Mouse (Mus musculus): ENCODE data around the gene Slc47a2. TPM values are rescaled to one million over a fixed set of nuclear protein-coding genes. Genes with fewer than 3 reads are reported as not detected.

Slc47a2 gene
- polyA plus RNA-seq, 1 experiment from 2014 or later: 0.10 TPM

DNA sequence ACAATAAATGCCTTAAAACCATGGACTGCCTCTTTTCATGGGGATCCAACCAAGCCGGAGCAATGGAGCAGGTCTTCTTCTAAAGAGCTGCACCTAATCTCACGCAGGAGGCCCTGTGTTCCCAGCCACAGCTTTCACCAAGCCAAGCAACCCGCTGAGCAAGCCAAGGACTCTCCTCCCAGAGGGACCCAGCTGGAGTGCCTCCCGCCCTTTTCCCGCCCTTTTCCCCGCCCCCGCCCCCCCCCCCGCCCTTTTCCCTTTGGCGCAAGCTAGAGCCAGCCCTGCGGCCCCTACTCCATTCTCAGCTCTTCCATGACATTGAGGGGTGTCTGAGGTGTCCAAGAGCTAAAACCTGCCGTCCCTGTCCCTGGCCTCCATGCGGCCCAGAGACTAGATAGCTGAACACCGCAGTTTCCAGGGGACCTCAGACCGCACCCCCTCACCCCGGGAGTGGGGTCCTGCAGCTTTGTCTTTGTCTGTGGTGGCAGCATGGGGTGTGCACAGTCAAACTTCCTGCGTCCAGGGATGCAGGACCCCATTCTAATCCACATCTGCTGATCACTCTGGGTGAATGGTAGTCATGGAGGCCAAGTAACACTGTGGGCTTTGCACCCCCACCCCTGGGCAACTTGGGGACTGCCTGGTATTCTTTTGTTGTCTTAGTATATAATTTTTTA, 41.8 kb downstream of the Slc47a2 start:
- Histone ChIP-seq H3K4me1 (replicated peaks) (peaks cover 15% of the 10 kb centered on the region), H3K27ac (0 out of 2 replicates have a peak overlapping the region, but pooled peaks have one; percentile 16), H3K36me3 (no peaks in the 10 kb centered on the region), H3K9ac (no peak overlapping the region), H3K27me3 (no peaks in the 10 kb centered on the region), H3K9me3 (replicated peaks) (no peaks in the 10 kb centered on the region), H3K4me2 (peak overlapping the region; percentile 52), H3K4me3 (peak overlapping the region; percentile 12; the same call in 1 of the 2 replicates)
- ATAC-seq (replicated peaks; ENCODE audit: insufficient number of reproducible peaks, insufficient read depth, low FRiP score, low read depth): peak; percentile 74; the same call in 1 of the 2 replicates
- 17% methylated on average over 12 of the region's 16 CpGs for WGBS

- Histone ChIP-seq H3K4me3 (no peak overlapping the region), H3K27me3 (no peaks in the 10 kb centered on the region), H3K9me3 (replicated peaks) (no peaks in the 10 kb centered on the region), H3K9ac (no peak overlapping the region), H3K4me2 (peak overlapping the region; percentile 52), H3K36me3 (no peaks in the 10 kb centered on the region), H3K27ac (no peak overlapping the region), H3K4me1 (replicated peaks) (peaks cover 15% of the 10 kb centered on the region)
- ATAC-seq (replicated peaks; ENCODE audit: insufficient number of reproducible peaks, insufficient read depth, low FRiP score, low read depth): no peak; the same call in 1 of the 2 replicates
- 45% methylated on average over 3 of the region's 3 CpGs for WGBS
Measured at GRCm38 (mm10) chr11:61300205-61300604, 42.5 kb downstream of the Slc47a2 start.

DNA sequence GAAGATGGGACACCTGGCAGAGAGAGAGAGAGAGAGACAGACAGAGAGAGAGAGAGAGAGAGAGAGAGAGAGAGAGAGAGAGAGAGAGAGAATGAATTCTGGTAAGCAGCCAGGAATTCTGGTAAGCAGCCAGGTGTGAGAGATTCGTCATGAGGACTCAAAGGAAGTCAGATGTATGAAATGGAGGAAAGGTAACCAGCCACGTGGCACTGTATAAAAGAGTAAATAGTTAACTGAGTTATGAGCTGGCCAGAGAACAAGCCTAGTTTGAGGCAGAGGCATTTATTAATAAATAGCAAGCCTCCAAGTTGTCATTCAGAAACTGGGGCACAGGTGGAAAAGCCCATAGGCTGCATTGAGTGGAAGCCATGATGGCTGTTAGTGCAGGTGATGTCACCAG, 44.8 kb downstream of the Slc47a2 start:
- Histone ChIP-seq H3K27ac (no peak overlapping the region), H3K4me2 (no peak overlapping the region), H3K27me3 (no peaks in the 10 kb centered on the region), H3K9me3 (replicated peaks) (no peaks in the 10 kb centered on the region), H3K9ac (no peak overlapping the region), H3K4me1 (replicated peaks) (peaks cover 15% of the 10 kb centered on the region), H3K36me3 (no peaks in the 10 kb centered on the region), H3K4me3 (no peak overlapping the region)
- WGBS: 75% methylated on average over 2 of the region's 2 CpGs
- no peak for ATAC-seq (replicated peaks; ENCODE audit: insufficient number of reproducible peaks, insufficient read depth, low FRiP score, low read depth)

DNA sequence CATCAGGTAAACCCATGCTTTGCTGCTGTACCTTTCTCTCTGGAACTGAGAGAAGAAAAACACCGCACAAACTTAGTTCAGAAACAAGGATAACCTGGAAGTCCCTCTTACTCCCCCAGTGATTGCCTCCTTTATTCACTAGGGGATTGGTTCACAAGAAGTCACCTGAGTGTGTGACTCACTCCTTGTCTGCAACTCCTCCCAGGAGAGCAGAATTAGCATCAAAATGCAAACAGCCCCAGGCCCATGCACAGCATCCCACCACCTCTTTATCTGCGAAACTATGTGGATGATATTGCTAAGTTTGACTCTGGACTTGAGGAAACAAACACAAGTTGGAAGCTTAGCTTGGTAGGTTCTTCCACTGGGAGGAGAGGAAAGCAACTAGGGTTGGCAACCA, 45.3 kb downstream of the Slc47a2 start:
- Histone ChIP-seq H3K4me3 (no peak overlapping the region), H3K27me3 (no peaks in the 10 kb centered on the region), H3K27ac (no peak overlapping the region), H3K36me3 (no peaks in the 10 kb centered on the region), H3K9ac (no peak overlapping the region), H3K4me1 (replicated peaks) (peaks cover 15% of the 10 kb centered on the region), H3K4me2 (no peak overlapping the region), H3K9me3 (replicated peaks) (no peaks in the 10 kb centered on the region)
- 86% methylated on average over 2 of the region's 2 CpGs for WGBS
- ATAC-seq (replicated peaks; ENCODE audit: insufficient number of reproducible peaks, insufficient read depth, low FRiP score, low read depth): no peak

DNA sequence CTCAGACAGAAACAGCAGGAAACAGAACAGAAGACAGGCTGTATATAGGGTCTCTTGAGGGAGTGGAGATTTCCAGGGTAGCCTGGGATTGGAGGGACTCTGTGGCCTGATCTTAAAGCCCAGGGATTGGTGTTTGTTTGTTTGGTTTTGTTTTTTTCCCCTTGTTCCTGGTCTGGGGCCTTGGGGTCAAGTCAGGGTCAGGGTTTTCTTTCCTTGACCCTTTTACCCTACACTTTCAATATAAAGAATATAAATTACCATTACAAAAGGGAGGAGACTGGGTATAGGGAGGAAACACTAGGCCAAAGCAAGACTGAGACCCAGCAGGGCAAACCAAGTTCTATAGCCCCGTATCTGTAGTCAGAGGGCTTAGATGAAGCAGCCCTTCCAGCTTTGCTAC, 46.1 kb downstream of the Slc47a2 start:
- Histone ChIP-seq H3K27ac (no peak overlapping the region), H3K4me3 (no peak overlapping the region), H3K36me3 (no peaks in the 10 kb centered on the region), H3K27me3 (no peaks in the 10 kb centered on the region), H3K4me2 (no peak overlapping the region), H3K9ac (no peak overlapping the region), H3K9me3 (replicated peaks) (no peaks in the 10 kb centered on the region), H3K4me1 (replicated peaks) (peaks cover 15% of the 10 kb centered on the region)
- 91% methylated on average over 1 of the region's 1 CpGs for WGBS
- ATAC-seq (replicated peaks; ENCODE audit: insufficient number of reproducible peaks, insufficient read depth, low FRiP score, low read depth): no peak

DNA sequence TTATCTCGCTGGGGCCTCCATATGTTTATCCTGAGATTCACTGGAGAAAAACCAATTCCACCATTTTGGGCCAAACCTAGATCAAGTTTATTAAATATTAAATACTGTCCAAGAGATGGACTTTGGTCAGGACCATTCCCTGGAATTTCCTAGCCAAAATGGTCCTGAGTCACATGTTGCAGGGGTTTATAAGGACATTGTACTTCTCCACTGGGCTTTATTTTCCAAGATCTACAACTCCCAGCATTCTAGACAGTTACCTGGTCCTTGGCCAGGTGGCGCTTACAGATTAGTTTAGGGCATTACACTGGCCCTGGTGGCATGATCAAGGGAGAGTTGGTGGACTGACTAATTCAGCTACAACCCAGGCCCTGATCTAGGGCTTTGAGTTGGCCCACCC, 47.1 kb downstream of the Slc47a2 start:
- ATAC-seq (replicated peaks; ENCODE audit: insufficient number of reproducible peaks, insufficient read depth, low FRiP score, low read depth): no peak
- Histone ChIP-seq H3K27ac (no peak overlapping the region), H3K9me3 (replicated peaks) (no peaks in the 10 kb centered on the region), H3K4me1 (replicated peaks) (peaks cover 9% of the 10 kb centered on the region), H3K9ac (no peak overlapping the region), H3K4me2 (no peak overlapping the region), H3K4me3 (no peak overlapping the region), H3K27me3 (no peaks in the 10 kb centered on the region), H3K36me3 (no peaks in the 10 kb centered on the region)
- 83% methylated on average over 2 of the region's 2 CpGs for WGBS

DNA sequence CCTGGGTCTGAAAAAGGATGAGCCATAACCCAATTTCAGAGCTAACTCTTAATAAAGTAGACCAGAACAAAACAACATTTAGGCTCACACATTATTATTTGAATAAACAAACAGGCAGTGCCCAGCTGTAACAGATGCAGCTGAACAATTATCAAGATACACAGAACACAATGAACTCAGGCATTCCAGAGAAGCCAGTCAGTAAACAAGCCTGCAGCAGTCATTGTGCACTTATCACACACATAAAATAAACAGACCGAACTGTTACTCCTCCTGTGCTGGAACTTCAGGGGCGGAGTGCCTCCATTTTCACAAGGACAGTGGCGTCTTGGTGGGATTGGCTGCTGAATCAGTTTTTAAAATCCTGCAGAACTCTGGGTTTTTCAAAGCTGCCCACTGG, 48.2 kb downstream of the Slc47a2 start:
- no peaks in the 10 kb centered on the region for H3K27me3 ChIP-seq
- no peak overlapping the region for H3K27ac ChIP-seq
- no peak overlapping the region for H3K9ac ChIP-seq
- no peaks in the 10 kb centered on the region for H3K36me3 ChIP-seq
- H3K4me1 ChIP-seq (replicated peaks): no peaks in the 10 kb centered on the region
- ATAC-seq (replicated peaks; ENCODE audit: insufficient number of reproducible peaks, insufficient read depth, low FRiP score, low read depth): no peak
- H3K4me3 ChIP-seq: no peak overlapping the region
- no peaks in the 10 kb centered on the region for H3K9me3 ChIP-seq (replicated peaks)
- 65% methylated on average over 3 of the region's 3 CpGs for WGBS
- no peak overlapping the region for H3K4me2 ChIP-seq

- Histone ChIP-seq H3K9ac (no peak overlapping the region), H3K4me1 (replicated peaks) (no peaks in the 10 kb centered on the region), H3K27ac (no peak overlapping the region), H3K4me2 (no peak overlapping the region), H3K36me3 (no peaks in the 10 kb centered on the region), H3K27me3 (no peaks in the 10 kb centered on the region), H3K4me3 (no peak overlapping the region), H3K9me3 (replicated peaks) (no peaks in the 10 kb centered on the region)
- 82% methylated on average over 2 of the region's 2 CpGs for WGBS
- no peak for ATAC-seq (replicated peaks; ENCODE audit: insufficient number of reproducible peaks, insufficient read depth, low FRiP score, low read depth)
Measured at GRCm38 (mm10) chr11:61293251-61293650, 49.4 kb downstream of the Slc47a2 start.

DNA sequence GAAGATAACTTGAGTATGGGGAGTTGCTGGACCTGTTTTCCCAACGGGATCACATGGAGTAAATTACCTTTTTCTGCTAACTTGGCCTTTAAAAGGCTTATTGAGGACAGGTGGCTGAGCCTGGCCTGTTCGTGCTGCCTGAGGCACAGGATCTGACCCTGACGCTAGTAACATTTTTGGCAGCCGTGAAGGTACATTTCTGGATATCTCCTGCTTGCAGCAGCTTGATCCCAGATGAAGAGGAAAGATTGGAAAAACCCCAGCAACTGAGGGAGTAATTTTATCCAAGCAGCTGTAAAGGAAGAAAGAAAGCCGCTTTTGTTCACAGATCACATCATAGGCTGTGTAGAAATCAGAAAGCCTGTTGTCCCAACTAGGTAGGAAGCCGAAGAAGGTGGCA, 58.3 kb downstream of the Slc47a2 start:
- Histone ChIP-seq H3K9ac (no peak overlapping the region), H3K27me3 (no peaks in the 10 kb centered on the region), H3K4me2 (no peak overlapping the region), H3K4me3 (no peak overlapping the region), H3K36me3 (no peaks in the 10 kb centered on the region), H3K27ac (no peak overlapping the region; the same call in 1 of the 2 replicates), H3K9me3 (replicated peaks) (no peaks in the 10 kb centered on the region), H3K4me1 (replicated peaks) (no peaks in the 10 kb centered on the region)
- WGBS: 73% methylated on average over 6 of the region's 6 CpGs
- no peak for ATAC-seq (replicated peaks; ENCODE audit: insufficient number of reproducible peaks, insufficient read depth, low FRiP score, low read depth)

- no peaks in the 10 kb centered on the region for H3K27me3 ChIP-seq
- no peak overlapping the region for H3K4me2 ChIP-seq
- no peaks in the 10 kb centered on the region for H3K9me3 ChIP-seq (replicated peaks)
- no peaks in the 10 kb centered on the region for H3K4me1 ChIP-seq (replicated peaks)
- WGBS: 69% methylated on average over 10 of the region's 10 CpGs
- ATAC-seq (replicated peaks; ENCODE audit: insufficient number of reproducible peaks, insufficient read depth, low FRiP score, low read depth): no peak
- H3K27ac ChIP-seq: no peak overlapping the region
- no peaks in the 10 kb centered on the region for H3K36me3 ChIP-seq
- H3K9ac ChIP-seq: no peak overlapping the region
- H3K4me3 ChIP-seq: no peak overlapping the region
Measured at GRCm38 (mm10) chr11:61283414-61284049, 59.1 kb downstream of the Slc47a2 start.

GRCm38 (mm10) chr11:61278445-61279077, 64.1 kb downstream of the Slc47a2 start:
- H3K27ac ChIP-seq: no peak overlapping the region
- no peak for ATAC-seq (replicated peaks; ENCODE audit: insufficient number of reproducible peaks, insufficient read depth, low FRiP score, low read depth)
- 72% methylated on average over 8 of the region's 8 CpGs for WGBS

More at GRCm38 (mm10) chr11:61278445-61279077, 64.1 kb downstream of the Slc47a2 start:
- Histone ChIP-seq H3K36me3 (no peaks in the 10 kb centered on the region), H3K27me3 (no peaks in the 10 kb centered on the region), H3K9ac (no peak overlapping the region), H3K4me3 (no peak overlapping the region), H3K4me1 (replicated peaks) (no peaks in the 10 kb centered on the region), H3K9me3 (replicated peaks) (no peaks in the 10 kb centered on the region), H3K4me2 (no peak overlapping the region)
